Mouse (Mus musculus) CD4-positive naive resting alpha-beta T cell, adult 76 days (primary cell): ENCODE data around the gene Radil. TPM values are rescaled to one million over a fixed set of nuclear protein-coding genes. Genes with fewer than 3 reads are reported as not detected.

Experiments
- total RNA-seq: library from RNA; stranded (reverse); gene quantifications from one replicate; pipeline ENCODE4 v1.2.4, GENCODE M21; 2023

The Radil gene
- total RNA-seq, result not detected

DNA sequence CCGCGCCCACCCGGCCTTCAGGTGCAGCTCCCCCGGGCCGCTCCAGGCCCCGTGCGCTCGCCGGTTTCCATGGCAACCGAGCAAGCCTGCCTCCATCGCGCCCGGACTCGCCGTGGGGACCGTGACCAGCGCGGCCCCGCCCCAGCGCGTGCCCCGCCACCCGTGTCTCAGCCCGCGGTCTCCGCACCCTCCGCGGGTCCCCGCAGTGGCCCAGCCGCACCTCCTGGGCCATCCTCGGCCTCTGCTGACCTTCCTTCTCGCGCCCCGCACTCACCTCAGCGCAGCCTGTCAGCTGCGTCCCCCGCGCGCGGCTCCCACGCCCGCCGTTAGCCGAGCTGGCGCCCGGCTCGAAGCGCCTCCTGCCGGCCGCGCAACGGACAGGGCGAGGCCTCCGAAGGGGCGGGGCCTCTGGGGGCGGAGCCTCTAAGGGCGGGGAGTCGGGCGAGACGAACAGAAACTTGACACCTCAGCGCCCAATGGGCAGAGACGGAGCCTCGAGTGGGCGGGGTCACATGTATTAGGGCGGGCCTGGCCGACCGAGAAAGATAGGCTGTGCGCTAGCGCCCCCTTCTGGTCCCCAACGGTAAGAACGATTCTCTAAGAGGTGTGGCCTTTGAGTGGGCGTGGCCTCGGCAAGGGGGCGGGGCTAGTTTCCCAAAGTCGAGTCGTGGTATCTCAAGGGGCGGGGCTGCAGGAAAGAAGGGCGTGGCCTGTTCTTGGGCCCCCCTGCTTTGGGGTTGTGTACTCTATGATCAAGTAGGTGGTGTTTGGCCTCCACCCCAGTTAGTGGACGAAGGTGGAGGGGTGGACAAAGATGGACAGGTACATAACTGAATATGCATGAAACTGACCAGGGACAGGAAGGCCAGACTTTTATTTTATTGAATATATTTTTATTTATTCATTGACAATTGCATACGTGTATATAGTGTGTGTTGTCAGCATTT lies at the start of gene Radil:
TSS of gene Radil (minus strand) at position 393 of the 947 bp plus-strand sequence.

DNA sequence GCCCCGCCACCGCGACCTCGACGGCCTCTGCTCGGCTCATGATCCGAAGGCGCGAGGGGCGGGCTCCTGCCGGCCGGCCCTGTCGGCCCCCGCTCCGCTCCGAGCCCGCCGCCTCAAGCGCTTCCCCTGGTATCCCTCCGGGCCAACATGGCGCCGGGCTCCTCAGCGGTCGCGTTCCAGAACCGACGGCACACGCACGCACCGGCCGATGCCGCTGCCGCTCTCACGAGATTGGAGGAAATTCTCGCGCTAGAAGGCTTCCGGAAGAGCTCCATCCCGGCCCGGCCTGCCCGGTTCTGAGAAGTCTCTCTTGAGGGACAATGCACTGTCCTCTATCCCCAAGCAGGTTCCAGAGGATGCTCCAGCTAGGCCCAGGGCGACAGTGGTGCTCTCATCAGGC lies 21.0 kb downstream of the Radil start, which contains the start of gene Papolb:
TSS of gene Papolb (minus strand) at position 162 of the 400 bp plus-strand sequence.

DNA sequence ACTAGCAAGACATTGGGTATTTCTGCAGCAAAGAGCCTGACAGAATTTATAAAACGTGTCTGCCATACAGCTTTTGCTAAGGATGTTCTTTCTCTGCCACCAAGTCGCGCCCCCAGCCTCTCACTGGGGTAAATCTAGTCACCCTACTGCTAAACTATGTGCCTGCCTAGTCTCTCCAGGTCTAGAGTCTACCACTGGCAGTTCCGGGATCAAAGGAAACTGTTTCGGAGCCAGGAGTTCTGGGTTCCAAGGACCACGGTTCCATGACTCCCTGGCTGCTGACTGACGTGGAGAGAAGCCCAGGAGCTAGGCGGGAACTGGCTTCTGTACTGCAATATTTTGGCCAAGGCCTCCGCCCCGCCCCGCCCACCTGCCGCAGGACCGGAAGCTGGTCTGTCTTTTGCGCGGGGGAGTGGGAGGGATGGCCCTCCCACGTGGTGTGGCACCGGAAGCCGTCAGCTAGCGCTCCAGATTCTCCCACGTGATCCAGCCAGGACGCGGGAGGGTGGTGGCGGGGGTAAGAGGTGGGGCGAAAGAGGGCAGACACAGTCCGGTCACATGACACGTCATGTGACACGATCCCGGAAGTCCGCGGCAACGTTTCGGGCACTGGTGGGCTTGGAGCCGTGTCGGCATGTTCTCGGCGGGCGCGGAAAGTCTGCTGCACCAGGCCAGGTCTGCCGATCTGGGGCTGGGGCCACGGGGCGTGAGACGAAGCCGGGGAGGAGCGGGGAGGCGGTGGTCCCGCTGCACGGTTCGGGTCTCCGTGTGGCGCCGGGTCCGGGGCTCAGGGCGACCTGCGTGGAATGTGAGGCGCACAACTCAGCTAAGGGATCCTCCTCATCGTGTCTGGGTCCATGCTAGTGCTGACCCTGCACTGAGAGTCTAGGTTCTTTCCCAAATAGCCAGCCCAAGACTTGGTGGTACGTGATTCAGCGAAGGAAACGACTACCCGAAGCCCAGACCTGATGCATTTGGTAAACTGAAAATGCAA lies 87.1 kb downstream of the Radil start, which contains the start of gene Ap5z1:
TSS of gene Ap5z1 (plus strand) at position 484 of the 994 bp plus-strand sequence.

Other genes starting within 250 kb of the Radil start
- 96.5 TPM for gene Foxk1, start 149.6 kb downstream of the Radil start, total RNA-seq
- gene Ap5z1, start 87.2 kb downstream of the Radil start, total RNA-seq, result 53.7 TPM
- not detected for gene Papolb, start 21.0 kb downstream of the Radil start, total RNA-seq
- not detected for gene Mmd2, start 57.7 kb upstream of the Radil start, total RNA-seq
- 70.4 TPM for gene Wipi2, start 76.6 kb upstream of the Radil start, total RNA-seq
- 0.53 TPM for gene Slc29a4, start 141.4 kb upstream of the Radil start, total RNA-seq